Mouse (Mus musculus) brain, embryonic 14.5 days (tissue): ENCODE results near the gene Tbl3.

Experiments used
- CTCF ChIP-seq: fragments of 200-500 bp; IDR thresholded peaks from 2 replicates; pipeline ENCODE4 v1.5.1; 2012; ENCODE audit warnings: inconsistent platforms, mild to moderate bottlenecking, moderate library complexity, borderline replicate concordance; ENCODE audit not compliant: insufficient read depth, insufficient read length; ENCODE audit errors: extremely low read depth
- POLR2A ChIP-seq: fragments of 200-500 bp; IDR thresholded peaks from 2 replicates; pipeline ENCODE4 v1.6.1; 2012; ENCODE audit warnings: mild to moderate bottlenecking, inconsistent platforms, borderline replicate concordance; ENCODE audit not compliant: poor library complexity, insufficient read depth, insufficient read length, severe bottlenecking; ENCODE audit errors: extremely low read depth

DNA sequence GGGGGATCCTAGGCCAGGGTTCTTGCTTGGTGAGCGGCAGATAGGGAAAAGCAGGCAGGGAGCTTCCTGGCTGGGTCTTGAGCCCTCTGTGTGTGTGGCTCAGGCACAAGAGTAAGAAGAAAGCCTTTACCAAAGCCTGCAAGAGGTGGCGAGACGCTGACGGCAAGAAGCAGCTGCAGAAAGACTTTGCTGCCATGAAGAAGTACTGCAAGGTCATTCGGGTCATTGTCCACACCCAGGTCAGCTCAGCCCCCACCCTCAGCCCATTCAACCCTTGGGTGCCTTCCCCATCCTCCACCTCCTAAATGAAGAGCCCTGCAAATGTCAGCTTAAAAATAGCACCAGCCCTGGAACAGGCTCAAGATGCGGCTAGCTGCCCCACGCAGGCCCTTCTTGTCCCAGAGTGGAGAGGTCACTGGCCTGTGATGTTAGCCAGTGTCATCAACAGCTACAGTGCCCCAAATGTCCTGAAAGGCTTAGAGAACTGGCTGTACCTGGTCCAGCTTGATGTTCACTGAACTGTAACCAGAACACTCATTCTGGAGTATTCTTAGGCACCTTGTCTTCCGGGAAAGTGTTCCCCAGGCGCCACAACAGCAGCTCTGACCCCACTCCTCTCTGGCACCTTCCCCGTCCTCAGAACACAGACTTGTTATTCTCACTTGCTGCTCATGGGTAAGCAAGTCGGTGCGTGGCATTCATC lies 24.9 kb upstream of the Tbl3 start:
- no peak for TF ChIP-seq POLR2A
- no peak for TF ChIP-seq CTCF
